Mouse (Mus musculus) lung, postnatal 25 days (tissue): ENCODE measurements around the gene Med25.
"Not testable (repeated sequence)": the region's sequence is repeated elsewhere in the genome, so short reads cannot be mapped to it uniquely, and the experiment has no call there.

Experiments
- DNase-seq: peaks from one replicate; pipeline ENCODE4 v3.0.0; 2022; ENCODE audit warnings: low spot score

Med25 gene

DNA sequence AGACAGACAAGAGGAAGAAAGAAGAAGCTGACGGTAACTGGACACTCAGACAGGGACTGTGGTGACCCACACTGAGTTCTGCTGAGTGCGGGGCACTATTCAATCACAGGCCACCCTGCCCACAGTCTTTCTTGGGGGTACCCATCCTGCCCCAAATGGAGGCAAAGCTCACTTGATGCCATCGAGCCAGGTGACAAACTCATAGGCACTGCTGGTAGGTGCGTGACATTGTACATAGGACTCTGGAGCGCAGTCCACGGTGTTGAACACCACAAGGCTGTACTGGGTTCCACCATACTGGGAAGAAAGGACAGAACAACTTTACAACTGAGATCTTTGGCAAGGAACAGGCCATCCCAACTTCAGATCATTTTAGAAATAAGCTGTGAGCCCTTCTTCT lies 901 bp downstream of the Med25 start:
- no peak for DNase-seq

DNA sequence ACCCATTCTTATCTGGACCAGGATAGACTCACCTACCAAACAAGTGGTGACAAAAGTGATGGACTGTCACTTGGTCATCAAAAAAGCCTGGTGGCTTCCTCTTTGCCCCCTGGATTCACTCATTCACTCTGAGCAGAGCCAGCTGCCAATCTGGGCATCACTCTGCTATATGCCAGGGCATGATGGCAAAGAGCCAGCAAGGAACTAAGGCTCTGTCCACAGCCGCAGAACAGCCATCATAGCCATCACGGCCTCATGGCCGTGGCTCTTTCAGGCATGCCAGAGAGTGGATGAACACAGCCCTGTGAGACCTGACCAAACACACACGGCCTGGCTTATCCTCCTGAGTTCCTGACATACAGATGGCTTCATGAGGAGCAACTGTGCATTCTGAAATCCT lies 1.8 kb downstream of the Med25 start:
- no peak for DNase-seq

DNA sequence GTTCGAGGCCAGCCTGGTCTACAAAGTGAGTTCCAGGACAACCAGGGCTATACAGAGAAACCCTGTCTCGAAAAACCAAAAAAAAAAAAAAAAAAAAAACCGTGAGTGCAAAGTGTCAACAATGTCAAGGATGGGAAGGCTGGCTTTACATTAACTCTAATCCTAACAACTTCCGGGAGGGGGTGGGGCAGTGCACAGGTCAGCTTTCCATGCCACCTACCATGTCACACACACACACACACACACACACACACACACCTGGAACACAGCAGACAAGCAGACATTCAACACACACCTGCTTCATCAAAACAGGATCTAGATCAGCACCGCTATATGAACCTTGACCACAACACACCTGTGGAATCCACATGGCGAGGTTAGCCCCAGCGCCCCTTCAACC lies 2.3 kb downstream of the Med25 start:
- no peak for DNase-seq

DNA sequence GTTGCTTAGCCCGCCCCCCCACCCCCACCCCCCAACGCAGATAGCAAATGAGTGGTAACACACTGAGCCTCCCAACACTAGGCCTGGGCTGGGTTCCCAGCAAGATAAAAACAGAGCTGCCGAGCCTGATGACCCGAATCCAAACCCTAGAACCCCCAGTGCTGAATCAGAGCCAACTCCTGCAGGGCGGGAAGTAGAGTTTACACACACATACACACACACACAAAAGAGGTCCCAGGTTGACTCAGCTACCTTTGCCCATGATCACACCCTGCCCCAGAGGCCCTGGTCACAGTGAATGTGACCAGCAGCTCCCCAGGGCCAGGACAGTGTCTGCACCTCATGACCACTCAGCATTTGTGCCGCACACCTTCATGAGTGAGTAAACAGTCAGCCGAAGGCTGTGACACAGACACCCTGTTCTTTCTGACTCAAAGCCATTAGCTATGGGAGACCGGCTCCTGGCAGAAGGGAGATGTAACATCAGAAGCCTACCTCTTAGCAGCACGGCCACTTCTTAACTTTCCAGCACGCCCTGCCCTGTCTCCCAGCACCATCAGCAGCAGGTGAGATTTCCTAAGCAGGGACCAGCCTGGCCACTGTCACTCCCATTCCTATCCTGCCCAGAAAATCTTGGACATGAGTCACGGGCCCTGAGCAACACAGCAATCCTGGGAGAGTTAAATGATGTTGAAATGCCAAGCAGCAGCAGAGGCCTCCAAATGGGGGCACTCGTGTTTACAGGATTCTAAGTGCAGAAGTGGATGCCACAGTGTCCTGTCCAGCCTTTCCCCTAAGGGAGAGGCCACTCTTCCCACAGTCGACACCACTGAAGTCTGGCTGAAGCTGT lies 4.0 kb downstream of the Med25 start:
- DNase-seq, result no peak

DNA sequence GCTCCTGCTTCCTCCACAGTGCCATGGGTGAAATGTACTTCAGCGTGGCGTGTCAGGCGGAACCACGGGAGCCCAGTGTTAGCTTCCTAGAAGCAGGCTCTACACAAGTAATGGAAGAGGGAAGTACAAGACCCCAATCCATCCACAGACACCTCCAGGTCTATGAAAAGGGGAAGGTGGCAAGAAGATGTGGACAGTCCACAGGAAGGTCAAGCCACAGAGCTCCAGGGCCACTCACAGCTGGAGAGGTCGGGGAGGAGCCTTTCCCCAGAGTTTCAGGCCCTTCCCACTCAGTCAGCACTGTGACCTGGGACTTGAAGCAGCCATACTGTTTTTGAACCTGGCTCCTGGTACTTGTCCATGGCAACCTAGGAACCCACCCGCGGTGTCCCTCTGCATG lies 5.5 kb downstream of the Med25 start:
- no peak for DNase-seq

DNA sequence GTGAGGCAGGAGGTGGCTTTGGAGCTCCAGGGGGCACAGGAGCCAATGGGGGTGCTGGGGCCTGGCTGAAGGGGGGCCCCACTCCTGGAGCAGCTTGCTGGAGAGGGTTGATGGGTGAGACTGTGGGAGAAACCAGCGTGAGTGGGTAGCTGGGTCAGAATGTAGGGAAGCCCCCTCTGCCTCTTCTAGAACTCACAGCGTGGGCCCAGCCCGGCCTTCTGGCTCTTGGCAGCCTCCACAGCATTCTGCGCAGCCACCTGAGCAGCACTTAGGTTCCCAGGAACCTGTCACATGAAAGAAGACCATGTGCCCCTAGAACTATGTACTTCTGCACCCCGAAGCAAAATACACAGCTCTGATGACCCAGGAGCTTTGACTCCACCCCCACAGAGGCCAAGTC lies 7.9 kb downstream of the Med25 start:
- no peak for DNase-seq

DNA sequence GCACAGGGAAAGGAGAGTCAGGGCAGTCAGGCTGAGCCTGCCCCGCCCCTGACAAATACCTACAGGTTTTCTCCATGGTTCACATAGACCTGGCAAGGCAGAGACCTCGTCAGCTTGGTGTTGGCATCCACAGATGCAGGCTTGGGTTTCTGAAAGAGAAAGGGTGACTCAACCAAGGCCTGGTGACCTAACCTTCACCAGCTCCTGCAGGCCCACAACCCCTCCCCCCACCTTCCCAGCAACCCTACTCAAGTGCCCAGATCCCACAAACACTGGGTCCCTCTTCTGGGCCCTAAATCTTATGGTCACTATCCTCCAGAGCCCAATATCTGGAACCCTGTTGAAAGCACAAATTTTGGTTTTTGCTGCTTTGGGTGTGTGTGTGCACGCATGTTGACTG lies 9.5 kb downstream of the Med25 start:
- DNase-seq, result no peak

DNA sequence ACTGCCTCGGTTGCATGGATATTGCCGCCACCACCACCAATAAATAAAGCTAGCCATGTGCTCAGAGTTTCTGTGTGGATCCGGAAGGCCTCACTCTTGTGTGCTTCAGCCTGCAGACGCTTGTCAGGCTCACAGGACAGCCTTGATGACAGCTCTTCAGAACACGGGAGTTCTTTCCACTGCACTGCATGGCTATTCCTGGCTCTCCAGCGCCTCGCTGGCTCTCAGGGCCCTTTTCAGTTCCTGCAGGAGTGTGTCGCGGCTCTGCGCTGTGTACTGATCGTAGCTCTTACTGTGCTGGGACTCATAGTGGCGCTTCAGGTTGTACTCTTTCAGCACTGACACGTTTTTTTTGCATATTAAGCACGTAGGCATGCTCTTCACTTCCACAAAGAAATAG lies 14.7 kb downstream of the Med25 start:
- DNase-seq, result no peak

DNA sequence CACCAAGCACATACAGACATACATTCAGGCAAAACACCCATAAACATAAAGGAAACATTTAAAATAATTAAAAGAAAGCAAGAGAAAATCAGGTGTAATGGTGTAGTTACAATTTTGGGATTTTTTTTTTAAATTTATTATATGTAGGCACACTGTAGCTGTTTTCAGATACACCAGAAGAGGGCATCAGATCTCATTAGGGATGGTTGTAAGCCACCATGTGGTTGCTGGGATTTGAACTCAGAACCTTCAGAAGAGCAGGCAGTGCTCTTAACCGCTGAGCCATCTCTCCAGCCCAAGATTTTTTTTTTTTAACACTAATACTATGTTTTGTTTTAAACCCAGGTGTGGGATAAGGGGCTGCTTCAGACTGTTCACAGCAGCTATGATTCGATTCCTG lies 20.7 kb downstream of the Med25 start:
- not testable (repeated sequence) for DNase-seq

DNA sequence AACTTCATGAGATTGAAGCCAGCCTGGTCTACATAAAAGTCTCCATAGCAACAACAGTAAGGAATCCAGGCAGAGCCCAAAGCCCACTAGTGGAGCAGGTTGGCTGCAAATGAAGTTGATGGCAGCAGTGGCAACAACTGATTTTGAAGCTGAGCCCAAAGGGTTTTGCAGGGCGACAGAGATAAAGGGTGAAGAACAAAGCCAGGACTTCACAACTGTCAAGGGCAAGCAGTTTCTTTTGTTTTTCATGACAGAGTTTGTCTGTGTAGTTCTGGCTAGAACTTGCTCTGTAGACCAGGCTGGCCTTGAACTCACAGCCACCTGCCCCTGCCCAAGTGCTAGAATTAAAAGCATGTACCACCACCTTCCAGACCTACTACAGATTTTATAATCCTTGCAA lies 21.3 kb downstream of the Med25 start:
- no peak for DNase-seq

DNA sequence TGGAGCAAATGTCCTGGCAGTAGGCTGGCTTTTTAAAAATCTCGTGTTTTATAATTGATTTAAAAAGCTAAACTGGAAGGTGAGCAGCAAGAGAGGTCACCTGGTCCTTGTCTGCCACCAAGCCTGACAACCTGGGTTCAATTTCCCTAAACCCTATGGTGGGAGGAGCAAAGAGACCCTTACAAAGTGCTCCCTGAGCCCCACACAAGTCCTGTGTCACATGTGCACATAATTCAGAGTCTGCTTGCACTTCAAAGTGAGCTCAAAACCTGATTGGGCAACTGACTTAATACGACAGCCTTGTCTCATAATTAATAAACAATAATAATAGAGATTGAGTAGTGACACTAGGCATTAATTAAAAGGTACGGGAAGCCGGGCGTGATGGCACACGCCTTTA lies 21.9 kb downstream of the Med25 start:
- DNase-seq, result no peak

DNA sequence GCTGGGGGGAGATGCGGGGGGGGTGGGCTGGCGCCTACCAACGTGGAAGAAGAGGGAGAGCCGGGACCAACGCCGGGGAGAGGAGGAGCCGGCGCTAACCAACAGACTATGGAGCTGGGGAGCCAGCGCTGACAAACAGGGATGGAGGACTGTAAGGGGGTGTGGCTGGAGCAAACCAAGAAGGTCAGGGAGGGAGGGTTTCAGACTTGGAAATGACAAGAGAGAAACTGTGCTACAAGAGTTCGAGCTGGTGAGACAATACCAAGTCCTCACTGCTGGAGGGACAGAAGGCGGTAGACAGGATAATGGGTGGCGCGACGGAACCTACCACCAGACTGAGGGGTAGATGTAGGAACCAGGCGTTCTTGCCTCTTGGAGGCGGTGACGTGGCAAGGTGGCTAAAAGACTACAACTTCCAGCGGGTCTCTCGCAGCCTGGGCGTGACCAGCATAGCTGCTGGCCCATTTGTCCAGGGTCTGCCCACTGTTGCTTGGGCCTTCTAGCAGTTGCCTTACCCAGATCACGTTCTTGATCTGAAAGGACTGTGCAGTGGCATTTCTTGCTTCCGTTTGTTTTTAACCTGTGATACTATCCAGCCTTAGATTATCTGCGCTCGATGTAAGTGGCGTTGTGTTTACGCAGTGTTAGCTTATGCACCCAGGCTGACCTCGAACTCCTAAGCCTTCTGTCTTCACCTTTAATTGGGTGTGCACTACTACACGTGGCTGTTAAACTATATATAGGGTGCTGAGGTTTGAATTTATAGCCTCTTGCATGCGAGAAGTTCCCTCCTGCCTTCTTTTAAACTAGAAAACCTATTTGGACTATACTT lies 22.6 kb downstream of the Med25 start, which contains the start of gene Ptov1:
Gene Ptov1 (minus strand): TSS at position 92 of the 832 bp plus-strand sequence.
- DNase-seq, result peak; percentile 95

DNA sequence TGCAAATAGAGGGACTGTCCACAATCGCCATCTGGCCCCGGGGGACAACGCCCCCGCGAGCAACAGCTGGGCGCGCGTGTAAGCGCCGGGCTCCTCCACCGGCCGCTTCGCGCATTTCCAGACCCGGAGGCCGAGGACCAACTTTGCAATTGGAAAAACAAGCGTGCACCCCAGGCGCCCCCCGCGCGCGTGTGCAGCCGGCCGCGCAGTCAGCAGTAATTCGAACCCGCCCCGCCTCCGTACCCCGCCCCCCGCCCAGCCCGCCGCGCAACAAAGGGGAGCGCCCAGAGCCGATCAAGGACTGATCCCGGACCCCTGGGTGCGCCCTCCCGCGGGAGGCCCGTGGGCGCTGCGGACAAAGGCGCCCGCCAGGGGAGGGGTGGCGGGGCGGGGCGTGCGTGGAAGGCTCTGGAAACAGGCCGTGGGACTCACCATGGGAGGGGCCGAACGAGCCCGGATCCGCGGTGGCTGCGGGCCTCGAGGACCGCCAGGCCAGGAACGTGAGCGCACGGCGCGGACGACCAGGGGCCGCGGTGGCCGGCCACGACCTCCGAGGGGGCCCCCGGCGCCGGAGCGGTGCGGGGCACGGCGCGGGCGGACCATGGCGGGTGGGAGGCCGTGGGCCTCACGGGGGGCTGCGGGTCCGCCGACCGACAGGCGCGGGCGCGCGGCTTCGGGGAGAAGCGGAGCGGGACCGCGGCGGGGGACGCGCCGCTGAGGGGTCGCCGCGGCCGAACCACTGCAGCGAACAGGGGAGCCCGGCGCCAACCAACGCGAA lies 23.4 kb downstream of the Med25 start:
- peak; percentile 68 for DNase-seq

DNA sequence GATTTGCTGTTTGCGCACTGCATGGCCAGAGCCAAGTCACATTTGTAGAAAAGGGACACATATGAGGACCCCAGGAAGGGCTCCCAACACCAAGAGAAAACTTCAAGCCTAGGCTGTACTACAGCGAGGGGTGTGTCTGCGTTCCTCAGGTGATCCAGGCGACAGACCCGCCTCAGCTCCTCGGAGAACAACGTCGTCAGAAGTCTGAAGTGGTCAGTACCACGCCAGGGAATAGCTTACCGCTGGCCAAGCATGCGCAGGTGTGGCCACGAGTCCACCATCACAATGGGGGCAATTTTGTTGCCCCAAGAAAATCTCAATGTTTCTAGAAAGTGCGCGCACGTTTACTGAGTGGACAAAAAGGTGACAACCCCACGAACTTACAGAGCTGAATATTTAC lies 24.0 kb downstream of the Med25 start:
- DNase-seq, result peak; percentile 84

DNA sequence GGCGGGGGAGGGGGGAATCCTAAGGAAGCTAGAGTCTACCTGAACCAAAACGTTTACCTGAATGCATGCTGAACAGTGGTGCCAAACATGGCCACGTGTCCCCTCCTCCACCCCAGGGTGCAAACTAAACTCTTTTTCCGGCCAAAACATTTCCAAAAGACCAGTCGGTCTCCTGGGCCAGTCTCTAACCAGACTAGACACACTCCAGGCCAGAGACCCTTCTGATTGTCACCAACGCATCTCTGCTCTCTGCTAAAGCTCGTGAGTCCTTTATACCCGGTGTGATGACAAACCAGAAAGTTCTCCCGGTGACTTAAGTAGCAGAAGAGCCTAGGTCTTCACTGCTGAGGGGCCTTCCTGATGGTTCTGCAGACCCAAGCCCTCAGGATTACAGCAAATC lies 24.7 kb downstream of the Med25 start:
- no peak for DNase-seq

DNA sequence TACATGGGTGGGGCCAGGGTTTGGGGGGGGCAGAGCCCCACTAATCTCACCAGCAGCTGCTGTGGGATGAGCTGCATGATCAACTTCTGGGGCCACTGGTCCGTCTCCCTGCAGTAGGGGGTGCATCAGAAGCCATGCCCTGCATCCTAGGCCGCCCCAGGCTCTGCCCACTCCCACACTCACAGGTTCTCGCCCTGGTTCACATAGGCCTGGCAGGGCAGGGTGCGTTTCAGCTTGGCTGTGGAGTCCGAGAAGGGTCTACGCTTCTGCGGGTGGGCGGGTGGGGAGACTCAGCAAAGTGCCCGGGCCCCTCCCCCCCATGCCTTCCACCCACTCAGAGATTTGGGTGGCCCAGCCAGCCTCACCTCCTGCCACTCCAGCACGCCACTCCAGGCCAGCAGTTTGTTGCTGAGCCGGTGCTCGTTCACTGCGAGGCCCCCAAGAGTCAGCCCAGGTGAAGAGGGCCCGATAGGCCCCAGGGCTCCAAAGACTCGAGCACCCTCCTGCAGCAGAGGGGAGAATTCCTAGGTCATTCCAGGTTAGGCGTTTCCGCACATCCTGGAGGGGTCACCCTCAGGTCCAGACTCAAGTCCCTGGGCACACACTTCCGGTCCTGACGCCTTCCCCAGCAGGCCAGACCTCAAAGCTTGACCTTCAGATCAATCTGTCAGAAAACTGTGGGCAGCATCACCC lies 25.4 kb downstream of the Med25 start:
- DNase-seq, result no peak

DNA sequence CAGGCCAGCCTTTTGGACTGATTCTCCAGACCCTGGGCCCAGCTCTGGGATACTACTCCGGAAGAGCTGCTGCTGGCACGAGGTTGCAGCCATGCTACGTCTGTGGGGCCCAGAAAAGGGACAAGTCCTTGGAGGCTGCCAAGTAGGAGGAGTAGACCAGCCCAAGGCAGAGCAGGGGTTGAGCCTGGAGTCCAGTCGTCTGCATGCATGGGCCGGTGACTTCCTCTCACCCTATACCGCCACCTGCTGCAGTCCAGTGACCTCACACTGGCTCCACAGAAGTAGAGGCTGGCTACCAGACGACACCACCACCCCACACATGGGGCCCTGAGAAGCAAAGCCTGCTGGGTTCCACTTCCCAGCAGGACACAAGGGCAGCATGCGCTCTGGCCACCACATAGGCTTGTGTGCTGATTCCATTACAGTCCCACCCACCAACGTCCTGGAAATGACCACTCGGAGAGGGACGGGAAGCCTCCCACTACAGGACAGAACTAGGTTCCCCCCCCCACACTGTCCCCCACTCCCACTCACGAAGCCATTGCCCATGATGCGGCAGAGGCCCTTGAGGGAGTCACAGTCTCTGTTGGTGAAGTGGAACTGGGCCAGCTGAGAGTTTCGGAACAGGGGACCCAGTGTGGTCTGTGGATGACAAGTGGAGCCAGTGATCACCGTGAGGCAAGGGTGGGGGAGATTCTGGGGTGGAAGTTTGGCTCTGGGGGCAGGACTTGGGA lies 26.1 kb downstream of the Med25 start:
- DNase-seq, result peak; percentile 64

DNA sequence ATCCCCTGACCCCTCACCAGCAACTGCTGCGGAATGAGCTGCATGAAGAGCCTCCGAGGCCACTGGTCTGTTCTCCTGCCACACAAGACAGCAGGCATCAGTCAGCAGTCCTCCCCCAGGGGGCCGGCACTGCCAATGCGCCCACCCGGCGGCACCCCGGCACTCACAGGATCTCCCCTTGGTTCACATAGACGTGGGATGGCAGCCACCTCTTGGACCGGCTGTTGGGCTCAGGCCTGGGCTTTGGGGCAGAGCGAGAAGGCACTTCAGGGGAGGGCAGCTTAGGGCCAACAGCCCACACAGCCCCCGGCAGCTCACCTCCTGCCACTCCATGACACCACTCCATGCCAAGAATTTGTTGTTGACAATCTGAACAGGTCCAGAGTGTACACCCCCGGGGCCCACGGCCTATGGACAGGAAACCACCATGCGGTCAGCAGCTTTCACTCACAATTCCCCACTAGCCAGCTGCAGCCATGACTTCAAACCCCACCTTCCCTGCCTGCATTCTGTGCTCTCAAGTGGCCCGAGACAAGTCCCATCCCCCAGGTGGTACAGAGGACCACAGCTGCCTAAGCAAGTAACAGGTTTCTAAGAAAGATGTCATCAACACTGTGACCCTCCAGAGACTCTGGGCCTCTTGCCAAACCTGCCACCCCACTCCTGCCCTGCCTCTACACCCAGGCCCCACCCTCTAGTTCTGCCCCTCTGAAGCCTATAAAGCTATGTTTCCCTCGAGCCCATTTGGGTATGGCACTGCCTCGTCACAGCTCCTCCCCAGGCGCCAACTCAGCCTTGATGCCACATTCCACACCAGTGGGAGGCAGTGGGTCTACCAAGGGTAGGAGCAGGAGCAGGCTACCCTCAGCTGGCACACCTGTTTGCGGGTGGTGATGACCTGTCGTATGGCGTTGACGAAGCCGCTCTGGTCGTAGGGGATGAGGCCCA lies 27.6 kb downstream of the Med25 start:
- DNase-seq, result no peak

DNA sequence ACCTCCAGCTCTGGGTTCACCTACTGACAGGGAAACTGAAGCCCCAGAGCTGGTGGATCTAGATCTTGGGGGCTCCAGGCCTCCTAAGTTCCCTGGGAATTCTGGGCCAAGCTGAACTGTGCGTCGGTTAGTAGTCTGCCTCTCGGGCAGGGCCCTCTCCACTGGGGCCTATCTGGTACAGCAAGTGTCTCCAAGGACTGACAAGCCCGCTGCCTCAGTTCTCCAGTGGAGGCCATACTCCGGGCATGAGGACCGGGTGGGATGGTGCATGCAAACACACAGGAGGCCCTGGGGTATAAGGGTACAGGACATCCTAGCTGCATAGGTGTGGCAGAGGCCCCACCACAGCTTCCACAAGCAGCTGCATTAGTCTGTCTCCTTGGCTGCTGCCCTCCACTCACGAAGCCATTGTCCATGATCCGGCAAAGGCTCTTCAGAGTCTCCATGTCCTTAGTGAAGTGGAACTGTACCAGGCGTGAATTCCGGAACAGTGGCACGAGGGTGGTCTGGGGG lies 28.5 kb downstream of the Med25 start:
- no peak for DNase-seq

DNA sequence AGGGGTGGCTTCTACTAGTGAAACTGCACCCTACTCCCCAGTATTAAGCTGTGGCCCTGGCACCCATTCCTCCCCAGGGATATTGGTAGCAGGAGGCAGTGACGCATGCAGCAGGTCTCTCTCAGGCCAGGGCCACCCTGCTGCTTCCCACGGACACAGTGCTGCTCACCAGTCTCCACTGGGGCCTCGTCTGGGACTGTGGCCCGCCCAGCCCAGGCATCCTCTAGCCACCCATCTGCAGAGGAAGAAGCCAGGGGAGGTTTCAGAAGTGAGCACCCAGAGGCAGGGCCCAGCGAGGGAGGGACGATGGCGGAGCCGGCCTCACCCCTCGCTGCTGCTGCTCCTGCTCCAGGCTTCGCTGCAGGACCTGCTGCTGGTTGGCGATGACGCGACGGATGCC lies 29.3 kb downstream of the Med25 start:
- no peak for DNase-seq
